Mouse (Mus musculus): ENCODE results near the gene Plekha7. TPM values are rescaled to one million over a fixed set of nuclear protein-coding genes. Genes with fewer than 3 reads are reported as not detected.

Gene Plekha7
- polyA plus RNA-seq, 1 experiment, result 24.4 TPM

GRCm38 (mm10) chr7:116329858-116330257 is 21.7 kb upstream of the Plekha7 start:
- H3K36me3 ChIP-seq (ENCODE audit: control insufficient read depth, insufficient read depth, low read length), result peaks cover 25% of the 10 kb centered on the region
- no peaks in the 10 kb centered on the region for H3K27me3 ChIP-seq (ENCODE audit: control insufficient read depth, insufficient read depth, low read length)
- no peak for TF ChIP-seq CTCF (IDR thresholded peaks at IDR 0.05; ENCODE audit: borderline replicate concordance, control insufficient read depth, extremely low read depth, insufficient read depth, low read length, poor library complexity)
- H3K4me1 ChIP-seq (replicated peaks; ENCODE audit: control insufficient read depth, insufficient read depth, low read length), result peaks cover 7% of the 10 kb centered on the region
- no peak overlapping the region for H3K4me3 ChIP-seq (ENCODE audit: control insufficient read depth, insufficient read depth, low read length)
- H3K27ac ChIP-seq (ENCODE audit: control insufficient read depth, insufficient read depth, low read length), result no peak overlapping the region
- WGBS, result 97% methylated on average over 4 of the region's 4 CpGs
- no peak for DNase-seq

GRCm38 (mm10) chr7:116328777-116329176 is 20.6 kb upstream of the Plekha7 start:
- H3K36me3 ChIP-seq (ENCODE audit: control insufficient read depth, insufficient read depth, low read length), result peaks cover 25% of the 10 kb centered on the region
- peak overlapping the region; percentile 37; the same call in 1 of the 2 replicates for H3K27ac ChIP-seq (ENCODE audit: control insufficient read depth, insufficient read depth, low read length)
- H3K4me3 ChIP-seq (ENCODE audit: control insufficient read depth, insufficient read depth, low read length), result no peak overlapping the region
- H3K4me1 ChIP-seq (replicated peaks; ENCODE audit: control insufficient read depth, insufficient read depth, low read length), result peaks cover 7% of the 10 kb centered on the region
- TF ChIP-seq POLR2A (IDR thresholded peaks at IDR 0.05; ENCODE audit: control insufficient read depth, extremely low read depth, insufficient read depth, low read length, poor library complexity), result no peak
- TF ChIP-seq CTCF (IDR thresholded peaks at IDR 0.05; ENCODE audit: borderline replicate concordance, control insufficient read depth, extremely low read depth, insufficient read depth, low read length, poor library complexity), result no peak
- no peak for DNase-seq
- WGBS, result 83% methylated on average over 7 of the region's 7 CpGs
- no peaks in the 10 kb centered on the region for H3K27me3 ChIP-seq (ENCODE audit: control insufficient read depth, insufficient read depth, low read length)

- 9% methylated on average over 5 of the region's 5 CpGs for WGBS
Observed at GRCm38 (mm10) chr7:116327901-116328300, 19.7 kb upstream of the Plekha7 start.

GRCm38 (mm10) chr7:116323331-116323964 is 15.3 kb upstream of the Plekha7 start:
- TF ChIP-seq CTCF (IDR thresholded peaks at IDR 0.05; ENCODE audit: borderline replicate concordance, control insufficient read depth, extremely low read depth, insufficient read depth, low read length, poor library complexity) (peak; percentile 74), POLR2A (IDR thresholded peaks at IDR 0.05; ENCODE audit: control insufficient read depth, extremely low read depth, insufficient read depth, low read length, poor library complexity) (no peak)
- H3K4me3 ChIP-seq (ENCODE audit: control insufficient read depth, insufficient read depth, low read length), result no peak overlapping the region
- H3K27me3 ChIP-seq (ENCODE audit: control insufficient read depth, insufficient read depth, low read length), result no peaks in the 10 kb centered on the region
- peaks cover 3% of the 10 kb centered on the region; the same call in 1 of the 2 replicates for H3K4me1 ChIP-seq (replicated peaks; ENCODE audit: control insufficient read depth, insufficient read depth, low read length)
- DNase-seq, result peak; percentile 59
- no peaks in the 10 kb centered on the region for H3K36me3 ChIP-seq (ENCODE audit: control insufficient read depth, insufficient read depth, low read length)
- no peak overlapping the region for H3K27ac ChIP-seq (ENCODE audit: control insufficient read depth, insufficient read depth, low read length)
- WGBS, result 46% methylated on average over 10 of the region's 10 CpGs

More at GRCm38 (mm10) chr7:116327901-116328300, 19.7 kb upstream of the Plekha7 start:
- H3K4me3 ChIP-seq (ENCODE audit: control insufficient read depth, insufficient read depth, low read length), result no peak overlapping the region
- DNase-seq, result peak; percentile 17
- TF ChIP-seq POLR2A (IDR thresholded peaks at IDR 0.05; ENCODE audit: control insufficient read depth, extremely low read depth, insufficient read depth, low read length, poor library complexity), result no peak
- no peak for TF ChIP-seq CTCF (IDR thresholded peaks at IDR 0.05; ENCODE audit: borderline replicate concordance, control insufficient read depth, extremely low read depth, insufficient read depth, low read length, poor library complexity)
- H3K27me3 ChIP-seq (ENCODE audit: control insufficient read depth, insufficient read depth, low read length), result no peaks in the 10 kb centered on the region
- H3K27ac ChIP-seq (ENCODE audit: control insufficient read depth, insufficient read depth, low read length), result peak overlapping the region; percentile 37; the same call in 1 of the 2 replicates
- H3K36me3 ChIP-seq (ENCODE audit: control insufficient read depth, insufficient read depth, low read length), result peaks cover 25% of the 10 kb centered on the region
- H3K4me1 ChIP-seq (replicated peaks; ENCODE audit: control insufficient read depth, insufficient read depth, low read length), result peaks cover 8% of the 10 kb centered on the region

- Histone ChIP-seq H3K36me3 (ENCODE audit: control insufficient read depth, insufficient read depth, low read length) (no peaks in the 10 kb centered on the region), H3K27ac (ENCODE audit: control insufficient read depth, insufficient read depth, low read length) (no peak overlapping the region), H3K27me3 (ENCODE audit: control insufficient read depth, insufficient read depth, low read length) (peaks cover 6% of the 10 kb centered on the region; the same call in 1 of the 2 replicates), H3K4me3 (ENCODE audit: control insufficient read depth, insufficient read depth, low read length) (peak overlapping the region; percentile 17; the same call in 1 of the 2 replicates), H3K4me1 (replicated peaks; ENCODE audit: control insufficient read depth, insufficient read depth, low read length) (peaks cover 20% of the 10 kb centered on the region)
- 43% methylated on average over 9 of the region's 9 CpGs for WGBS
- peak; percentile 52 for DNase-seq
- no peak for TF ChIP-seq POLR2A (IDR thresholded peaks at IDR 0.05; ENCODE audit: control insufficient read depth, extremely low read depth, insufficient read depth, low read length, poor library complexity)
- no peak for TF ChIP-seq CTCF (IDR thresholded peaks at IDR 0.05; ENCODE audit: borderline replicate concordance, control insufficient read depth, extremely low read depth, insufficient read depth, low read length, poor library complexity)
Observed at GRCm38 (mm10) chr7:116309456-116309855, 1.3 kb upstream of the Plekha7 start.

- peaks cover 6% of the 10 kb centered on the region; the same call in 1 of the 2 replicates for H3K27me3 ChIP-seq (ENCODE audit: control insufficient read depth, insufficient read depth, low read length)
- WGBS, result 3% methylated on average over 16 of the region's 16 CpGs
- DNase-seq, result peak; percentile 40
Observed at GRCm38 (mm10) chr7:116308632-116308991, 436 bp upstream of the Plekha7 start.

More at GRCm38 (mm10) chr7:116308632-116308991, 436 bp upstream of the Plekha7 start:
- Histone ChIP-seq H3K4me3 (ENCODE audit: control insufficient read depth, insufficient read depth, low read length) (peak overlapping the region; percentile 98), H3K4me1 (replicated peaks; ENCODE audit: control insufficient read depth, insufficient read depth, low read length) (peaks cover 20% of the 10 kb centered on the region), H3K36me3 (ENCODE audit: control insufficient read depth, insufficient read depth, low read length) (no peaks in the 10 kb centered on the region), H3K27ac (ENCODE audit: control insufficient read depth, insufficient read depth, low read length) (no peak overlapping the region)
- TF ChIP-seq POLR2A (IDR thresholded peaks at IDR 0.05; ENCODE audit: control insufficient read depth, extremely low read depth, insufficient read depth, low read length, poor library complexity) (no peak), CTCF (IDR thresholded peaks at IDR 0.05; ENCODE audit: borderline replicate concordance, control insufficient read depth, extremely low read depth, insufficient read depth, low read length, poor library complexity) (no peak)

All from thymus, adult 2 months (tissue).